ENCODE assay signal across 16 mouse cellular contexts in genomic region chr5:130200233-130201029, GRCm38 (mm10). TPM values are rescaled to one million over a fixed set of nuclear protein-coding genes. Genes with fewer than 3 reads are reported as not detected.
A peak's percentile ranks its signal among the peaks of the same experiment; 100 is the strongest.
DNase-seq lines count a peak whose midpoint lies in the region; ATAC-seq and TF ChIP-seq lines count a peak whose summit lies in the region.
"Had no signal": no experiment of that assay in that cellular context is flagged by ENCODE, and none has a peak within 500 bp of the region (broad histone marks: within the 10 kb centered on the region; RNA-seq: fewer than 3 reads in every experiment).

No protein-coding gene starts in this region.

- H3K79me2 ChIP-seq in liver, adult 2 months (ENCODE audit: control insufficient read depth, insufficient read depth, low read length), result peaks cover 6% of the 10 kb centered on the region; the same call in 1 of the 2 replicates

- H3K4me3 ChIP-seq in liver, adult 2 months (ENCODE audit: insufficient read depth, low read depth, low read length), result no peak overlapping the region
- H3K4me3 ChIP-seq in kidney, embryonic 14.5 days (ENCODE audit: low read length), result no peak overlapping the region
- H3K4me3 ChIP-seq: heart, embryonic 13.5 days; limb, embryonic 15.5 days; midbrain, embryonic 10.5 days; neural tube, embryonic 15.5 days had no signal

- peak overlapping the region; percentile 91 for H3K27ac ChIP-seq in liver, adult 2 months (replicated peaks; ENCODE audit: insufficient read depth, low read depth, low read length)
- H3K27ac ChIP-seq in kidney, embryonic 14.5 days (ENCODE audit: low read depth, low read length), result no peak overlapping the region
- H3K27ac ChIP-seq: heart, embryonic 13.5 days; limb, embryonic 15.5 days; midbrain, embryonic 10.5 days; neural tube, embryonic 15.5 days had no signal

- H3K9me3 ChIP-seq in kidney, embryonic 14.5 days (ENCODE audit: control insufficient read depth, low read length), result no peaks in the 10 kb centered on the region
- H3K9me3 ChIP-seq: heart, embryonic 13.5 days; limb, embryonic 15.5 days; midbrain, embryonic 10.5 days; neural tube, embryonic 15.5 days had no signal

- no peak overlapping the region; the same call in 1 of the 2 replicates for H3K9ac ChIP-seq in liver, adult 2 months (ENCODE audit: low read depth, low read length)
- H3K9ac ChIP-seq in kidney, embryonic 14.5 days (ENCODE audit: low read depth, low read length), result no peak overlapping the region
- H3K9ac ChIP-seq: forebrain, postnatal 0 days; heart, embryonic 13.5 days; limb, embryonic 15.5 days; neural tube, embryonic 15.5 days had no signal

- no peak for TF ChIP-seq POLR2A in liver, adult 2 months (IDR thresholded peaks at IDR 0.05; ENCODE audit: extremely low read depth, insufficient read depth, low read length)

- 25% methylated on average over 10 of the region's 10 CpGs for WGBS in liver, adult 2 months
- WGBS in kidney, embryonic 14.5 days, result 47% methylated on average over 10 of the region's 10 CpGs

- H3K36me3 ChIP-seq in liver, adult 2 months (ENCODE audit: control insufficient read depth, insufficient read depth, low read length), result peaks cover 25% of the 10 kb centered on the region
- peaks cover 37% of the 10 kb centered on the region for H3K36me3 ChIP-seq in kidney, embryonic 14.5 days (ENCODE audit: control insufficient read depth, insufficient read depth, low read length)

- no peak overlapping the region for H3K4me2 ChIP-seq in kidney, embryonic 14.5 days (replicated peaks; ENCODE audit: low read depth, low read length)
- H3K4me2 ChIP-seq: heart, embryonic 13.5 days; limb, embryonic 15.5 days; neural tube, embryonic 15.5 days had no signal

- H3K4me1 ChIP-seq in liver, adult 2 months (ENCODE audit: control insufficient read depth, insufficient read depth, low read length), result peaks cover 29% of the 10 kb centered on the region
- H3K4me1 ChIP-seq in kidney, embryonic 14.5 days (ENCODE audit: control insufficient read depth, insufficient read depth, low read length), result no peaks in the 10 kb centered on the region
- H3K4me1 ChIP-seq: limb, embryonic 15.5 days; midbrain, embryonic 10.5 days; neural tube, embryonic 15.5 days had no signal

- ATAC-seq in kidney, embryonic 14.5 days (ENCODE audit: low FRiP score, low TSS enrichment), result peak; percentile 57; the same call in 1 of the 2 replicates
- ATAC-seq in inflammation-experienced regulatory T-cells, adult 6 months, result no peak
- ATAC-seq: forebrain, postnatal 0 days had no signal

- peak; percentile 99 for DNase-seq in liver, adult 2 months (ENCODE audit: extremely low read depth, low read depth, low spot score)
- no peak for DNase-seq in liver
- DNase-seq in lung, adult 18-20 months, result peak; percentile 79 to 87
- peak; percentile 60 to 84 for DNase-seq in lung, postnatal 4 days
- DNase-seq in right cerebral cortex, postnatal 14 days, result no peak
- DNase-seq in MN1 (ENCODE audit: low spot score), result no peak
- DNase-seq: B cell, adult 2 months; cerebellum, adult 11-12 months; forebrain, postnatal 0 days; gastrocnemius, postnatal 36 days had no signal

- TF ChIP-seq CTCF in liver, adult 2 months (IDR thresholded peaks at IDR 0.05; ENCODE audit: low read depth, low read length), result no peak

- no peaks in the 10 kb centered on the region for H3K27me3 ChIP-seq in liver, adult 2 months (ENCODE audit: control insufficient read depth, insufficient read depth, low read length)
- no peaks in the 10 kb centered on the region for H3K27me3 ChIP-seq in kidney, embryonic 14.5 days (ENCODE audit: control insufficient read depth, insufficient read depth, low read length)
- H3K27me3 ChIP-seq: heart, embryonic 13.5 days; limb, embryonic 15.5 days; neural tube, embryonic 15.5 days had no signal

RNA-seq across cellular contexts. Expression of gene Tmem248, which starts 16.4 kb away (rescaled TPM):
- total RNA-seq in liver, adult 2 months (2014; rRNA removed), result 19.8 and 26.6 TPM in 2 replicates
- polyA plus RNA-seq in liver, adult 2 months (2012; rRNA removed), result 28.9 and 34.3 TPM in 2 replicates
- 42.2 and 45.9 TPM in 2 replicates for polyA plus RNA-seq in kidney, embryonic 14.5 days (2014; fragmentation: Nextera tagmentation; extraction: Ambion mirVana)
- polyA plus RNA-seq in inflammation-experienced regulatory T-cells, adult 6 months (2017; shearing (Covaris generic)), result 10 to 100 TPM; 11.2 to 13.4 (median 13.2) TPM

RNA-seq across cellular contexts. Expression of gene Rabgef1, which starts 28.8 kb away (rescaled TPM):
- total RNA-seq in liver, adult 2 months (2014; rRNA removed), result 11.4 and 13.1 TPM in 2 replicates
- 8.3 and 11.8 TPM in 2 replicates for polyA plus RNA-seq in liver, adult 2 months (2012; rRNA removed)
- 21.0 and 26.7 TPM in 2 replicates for polyA plus RNA-seq in kidney, embryonic 14.5 days (2014; fragmentation: Nextera tagmentation; extraction: Ambion mirVana)
- polyA plus RNA-seq in inflammation-experienced regulatory T-cells, adult 6 months (2017; shearing (Covaris generic)), result 10 to 100 TPM; 31.3 to 40.9 (median 36.7) TPM

RNA-seq across cellular contexts. Expression of gene Sbds, which starts 54.9 kb away (rescaled TPM):
- total RNA-seq in liver, adult 2 months (2014; rRNA removed), result 36.9 and 42.5 TPM in 2 replicates
- 25.9 and 29.4 TPM in 2 replicates for polyA plus RNA-seq in liver, adult 2 months (2012; rRNA removed)
- 55.4 and 77.5 TPM in 2 replicates for polyA plus RNA-seq in kidney, embryonic 14.5 days (2014; fragmentation: Nextera tagmentation; extraction: Ambion mirVana)
- polyA plus RNA-seq in inflammation-experienced regulatory T-cells, adult 6 months (2017; shearing (Covaris generic)), result 100 to 1,000 TPM; 108 to 150 (median 130) TPM

RNA-seq across cellular contexts. Expression of gene Tyw1, which starts 55.0 kb away (rescaled TPM):
- 12.8 and 13.3 TPM in 2 replicates for total RNA-seq in liver, adult 2 months (2014; rRNA removed)
- polyA plus RNA-seq in liver, adult 2 months (2012; rRNA removed), result 6.8 and 8.0 TPM in 2 replicates
- 18.3 and 30.2 TPM in 2 replicates for polyA plus RNA-seq in kidney, embryonic 14.5 days (2014; fragmentation: Nextera tagmentation; extraction: Ambion mirVana)
- polyA plus RNA-seq in inflammation-experienced regulatory T-cells, adult 6 months (2017; shearing (Covaris generic)), result 10 to 100 TPM; 30.4 to 35.1 (median 33.9) TPM

RNA-seq across cellular contexts. Expression of gene Kctd7, which starts 55.8 kb away (rescaled TPM):
- total RNA-seq in liver, adult 2 months (2014; rRNA removed), result 2.0 and 2.8 TPM in 2 replicates
- polyA plus RNA-seq in liver, adult 2 months (2012; rRNA removed), result 3.6 and 4.0 TPM in 2 replicates
- polyA plus RNA-seq in kidney, embryonic 14.5 days (2014; fragmentation: Nextera tagmentation; extraction: Ambion mirVana), result 2.2 and 4.3 TPM in 2 replicates
- polyA plus RNA-seq in inflammation-experienced regulatory T-cells, adult 6 months (2017; shearing (Covaris generic)), result 1 to 10 TPM; 2.1 to 3.0 (median 3.0) TPM

Comparison
In these comparisons a context has a peak if more than half of its experiments do, and no peak if none do; other contexts are left out.
1. DNase-seq: peak in liver, adult 2 months (single experiment), lung, adult 18-20 months (2 of 2) and lung, postnatal 4 days (2 of 2); none in liver (single experiment), right cerebral cortex, postnatal 14 days (single experiment) and MN1 (single experiment).